12 mouse cellular contexts compared by ENCODE assay signal in the genomic region with DNA sequence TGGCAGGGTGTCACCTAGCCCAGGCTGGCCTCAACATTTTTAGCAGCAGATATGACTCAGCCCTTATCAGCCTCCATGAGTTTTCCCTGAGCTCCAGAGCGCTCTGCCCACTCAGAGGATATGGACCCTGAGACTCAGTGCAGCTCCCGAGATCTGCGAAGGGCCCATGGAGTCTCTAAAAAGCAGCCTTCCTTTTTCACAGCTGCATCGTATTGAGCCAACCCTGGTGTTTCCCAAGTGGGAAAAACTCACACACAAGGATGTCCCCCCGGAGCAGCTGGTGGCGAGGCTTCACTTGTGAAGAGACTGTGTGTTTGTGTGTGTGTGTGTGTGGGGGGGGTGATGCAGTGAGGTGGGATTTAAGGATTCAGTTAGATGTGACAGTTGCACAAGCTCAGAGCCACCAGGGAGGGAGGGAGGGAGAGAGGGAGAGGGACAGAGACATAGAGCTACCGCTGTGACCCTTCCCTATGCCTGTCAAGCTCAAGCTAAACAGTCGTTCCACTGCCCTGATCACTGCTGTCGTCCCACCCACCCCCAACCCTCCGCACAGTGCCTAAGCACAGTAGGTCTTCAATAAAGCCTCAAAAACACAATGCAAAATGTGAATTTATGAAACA. TPM values are rescaled to one million over a fixed set of nuclear protein-coding genes. Genes with fewer than 3 reads are reported as not detected.
A peak's percentile ranks its signal among the peaks of the same experiment; 100 is the strongest.
DNase-seq lines count a peak whose midpoint lies in the region; ATAC-seq lines count a peak whose summit lies in the region.
"Had no signal": no experiment of that assay in that cellular context is flagged by ENCODE, and none has a peak within 500 bp of the region (broad histone marks: within the 10 kb centered on the region; RNA-seq: fewer than 3 reads in every experiment).

No protein-coding gene starts in this region.

- peak overlapping the region; percentile 37; the same call in 1 of the 2 replicates for H3K9ac ChIP-seq in forebrain, embryonic 14.5 days (ENCODE audit: low read length)
- 0 out of 2 replicates have a peak overlapping the region, but pooled peaks have one; percentile 1 for H3K9ac ChIP-seq in midbrain, embryonic 11.5 days (ENCODE audit: low read length)
- H3K9ac ChIP-seq: liver, embryonic 15.5 days had no signal

- peak; percentile 47 for ATAC-seq in forebrain, embryonic 14.5 days
- peak; percentile 12; the same call in 1 of the 2 replicates for ATAC-seq in midbrain, embryonic 11.5 days (ENCODE audit: low FRiP score)
- no peak for ATAC-seq in erythroblast, adult 5-6 weeks (replicated peaks; ENCODE audit: low FRiP score, poor library complexity, severe bottlenecking)

- H3K27me3 ChIP-seq in embryonic facial prominence, embryonic 10.5 days (replicated peaks; ENCODE audit: low read depth, poor library complexity, severe bottlenecking): peaks cover 71% of the 10 kb centered on the region
- 0 out of 2 replicates have a peak, but pooled peaks cover 7% of the 10 kb centered on the region for H3K27me3 ChIP-seq in forebrain, embryonic 14.5 days (replicated peaks; ENCODE audit: control insufficient read depth, insufficient read depth, low read length)
- H3K27me3 ChIP-seq in midbrain, embryonic 11.5 days (ENCODE audit: control insufficient read depth, insufficient read depth, low read length): peaks cover 38% of the 10 kb centered on the region

- DNase-seq in layer of hippocampus, adult 9-11 months: peak; percentile 2
- no peak for DNase-seq in layer of hippocampus, adult 18-20 months (ENCODE audit: low spot score in 2 of 2)
- DNase-seq in embryonic facial prominence, embryonic 10.5 days (ENCODE audit: low spot score): no peak
- peak; percentile 73 for DNase-seq in forebrain, embryonic 14.5 days (ENCODE audit: low spot score)
- peak; percentile 89 for DNase-seq in midbrain, embryonic 11.5 days (ENCODE audit: low spot score, missing footprints)
- DNase-seq in thymus, adult 18-20 months: no peak
- DNase-seq: right cerebral cortex, postnatal 25 days had no signal

- H3K4me3 ChIP-seq in embryonic facial prominence, embryonic 10.5 days: peak overlapping the region; percentile 41; the same call in 1 of the 2 replicates
- no peak overlapping the region for H3K4me3 ChIP-seq in forebrain, embryonic 14.5 days (ENCODE audit: low read depth, low read length)
- no peak overlapping the region for H3K4me3 ChIP-seq in midbrain, embryonic 11.5 days (ENCODE audit: low read depth, low read length)
- H3K4me3 ChIP-seq: liver, embryonic 15.5 days had no signal

- peak overlapping the region; percentile 19; the same call in 1 of the 2 replicates for H3K27ac ChIP-seq in embryonic facial prominence, embryonic 10.5 days (replicated peaks)
- H3K27ac ChIP-seq in forebrain, embryonic 14.5 days (ENCODE audit: low read depth, low read length): peak overlapping the region; percentile 95
- H3K27ac ChIP-seq in midbrain, embryonic 11.5 days (ENCODE audit: low read depth, low read length): no peak overlapping the region; the same call in 1 of the 2 replicates
- H3K27ac ChIP-seq: liver, embryonic 15.5 days had no signal

- peak overlapping the region; percentile 45 for H3K4me2 ChIP-seq in forebrain, embryonic 14.5 days (ENCODE audit: low read length)
- no peak overlapping the region for H3K4me2 ChIP-seq in midbrain, embryonic 11.5 days

- H3K36me3 ChIP-seq in embryonic facial prominence, embryonic 10.5 days (replicated peaks): no peaks in the 10 kb centered on the region
- no peaks in the 10 kb centered on the region for H3K36me3 ChIP-seq in forebrain, embryonic 14.5 days (ENCODE audit: control insufficient read depth, insufficient read depth, low read length)
- H3K36me3 ChIP-seq in midbrain, embryonic 11.5 days (ENCODE audit: control insufficient read depth, insufficient read depth, low read length): no peaks in the 10 kb centered on the region
- H3K36me3 ChIP-seq: liver, embryonic 15.5 days had no signal

- peaks cover 18% of the 10 kb centered on the region for H3K9me3 ChIP-seq in embryonic facial prominence, embryonic 10.5 days
- H3K9me3 ChIP-seq in forebrain, embryonic 14.5 days (replicated peaks; ENCODE audit: control insufficient read depth, low read length): no peaks in the 10 kb centered on the region
- H3K9me3 ChIP-seq in midbrain, embryonic 11.5 days (ENCODE audit: control insufficient read depth, low read length): no peaks in the 10 kb centered on the region
- H3K9me3 ChIP-seq: liver, embryonic 15.5 days had no signal

- peaks cover 54% of the 10 kb centered on the region for H3K4me1 ChIP-seq in embryonic facial prominence, embryonic 10.5 days
- peaks cover 38% of the 10 kb centered on the region for H3K4me1 ChIP-seq in forebrain, embryonic 14.5 days (ENCODE audit: control insufficient read depth, insufficient read depth, low read length)
- H3K4me1 ChIP-seq in midbrain, embryonic 11.5 days (ENCODE audit: control insufficient read depth, insufficient read depth, low read length): peaks cover 10% of the 10 kb centered on the region; the same call in 1 of the 2 replicates

- 36% methylated on average over 10 of the region's 10 CpGs for WGBS in embryonic facial prominence, embryonic 10.5 days
- 22% methylated on average over 10 of the region's 10 CpGs for WGBS in forebrain, embryonic 14.5 days
- WGBS in midbrain, embryonic 11.5 days: 37% methylated on average over 10 of the region's 10 CpGs

RNA-seq across cellular contexts. Expression of gene Znrf4, which starts 3.1 kb away (rescaled TPM):
- not detected for total RNA-seq in layer of hippocampus, adult 18-20 months (2021)
- not detected in 2 replicates for polyA plus RNA-seq in embryonic facial prominence, embryonic 10.5 days (2016; fragmentation: Nextera tagmentation; extraction: Ambion mirVana)
- 0.14 TPM in 1 of 2 replicates, not detected in the other for polyA plus RNA-seq in forebrain, embryonic 14.5 days (2014; fragmentation: Nextera tagmentation; extraction: Ambion mirVana)
- polyA plus RNA-seq in midbrain, embryonic 11.5 days (2014; fragmentation: Nextera tagmentation; extraction: Ambion mirVana): not detected in 2 replicates
- not detected in 2 replicates for total RNA-seq in erythroblast, adult 5-6 weeks (2015; ENCODE audit: low replicate concordance)
- total RNA-seq in erythroblast, adult 5-6 weeks (2017; ENCODE audit: low replicate concordance): not detected in 2 replicates
- total RNA-seq: adrenal gland, adult 18-20 months; MEL had no signal
- polyA plus RNA-seq: heart, embryonic 11.5 days; liver, embryonic 15.5 days had no signal

RNA-seq across cellular contexts. Expression of gene Ptprs, which starts 32.8 kb away (rescaled TPM):
- 100 to 1,000 TPM; 608 to 624 TPM for total RNA-seq in layer of hippocampus, adult 18-20 months (2021)
- 85.0 and 86.4 TPM in 2 replicates for polyA plus RNA-seq in embryonic facial prominence, embryonic 10.5 days (2016; fragmentation: Nextera tagmentation; extraction: Ambion mirVana)
- 248 and 319 TPM in 2 replicates for polyA plus RNA-seq in forebrain, embryonic 14.5 days (2014; fragmentation: Nextera tagmentation; extraction: Ambion mirVana)
- polyA plus RNA-seq in midbrain, embryonic 11.5 days (2014; fragmentation: Nextera tagmentation; extraction: Ambion mirVana): 115 and 125 TPM in 2 replicates
- total RNA-seq in erythroblast, adult 5-6 weeks (2015; ENCODE audit: low replicate concordance): 4.8 and 7.3 TPM in 2 replicates
- 2.0 and 8.1 TPM in 2 replicates for total RNA-seq in erythroblast, adult 5-6 weeks (2017; ENCODE audit: low replicate concordance)

RNA-seq across cellular contexts. Expression of gene Gm20219, which starts 45.1 kb away (rescaled TPM):
- total RNA-seq in layer of hippocampus, adult 18-20 months (2021): 1 to 10 TPM; 2.6 to 4.0 TPM
- 0.96 and 1.2 TPM in 2 replicates for polyA plus RNA-seq in embryonic facial prominence, embryonic 10.5 days (2016; fragmentation: Nextera tagmentation; extraction: Ambion mirVana)
- polyA plus RNA-seq in forebrain, embryonic 14.5 days (2014; fragmentation: Nextera tagmentation; extraction: Ambion mirVana): 0.36 and 0.57 TPM in 2 replicates
- 0.45 and 0.58 TPM in 2 replicates for polyA plus RNA-seq in midbrain, embryonic 11.5 days (2014; fragmentation: Nextera tagmentation; extraction: Ambion mirVana)
- 1.5 and 2.5 TPM in 2 replicates for total RNA-seq in erythroblast, adult 5-6 weeks (2015; ENCODE audit: low replicate concordance)
- 0.84 and 1.5 TPM in 2 replicates for total RNA-seq in erythroblast, adult 5-6 weeks (2017; ENCODE audit: low replicate concordance)

Comparison
In these comparisons a context has a peak if more than half of its experiments do, and no peak if none do; other contexts are left out.
1. DNase-seq: peak in layer of hippocampus, adult 9-11 months (single experiment), forebrain, embryonic 14.5 days (single experiment) and midbrain, embryonic 11.5 days (single experiment); none in layer of hippocampus, adult 18-20 months (0 of 2), embryonic facial prominence, embryonic 10.5 days (single experiment) and thymus, adult 18-20 months (0 of 2).